Mouse (Mus musculus): ENCODE measurements around the gene Ccr6. TPM values are rescaled to one million over a fixed set of nuclear protein-coding genes. Genes with fewer than 3 reads are reported as not detected.

The Ccr6 gene
- polyA plus RNA-seq, 1 experiment from 2014 or later, result not detected

- no peak overlapping the region for H3K4me3 ChIP-seq
- no peaks in the 10 kb centered on the region for H3K9me3 ChIP-seq
- no peak overlapping the region for H3K4me2 ChIP-seq
- ATAC-seq (ENCODE audit: borderline replicate concordance, extremely low read depth, low FRiP score, low TSS enrichment), result no peak
- H3K9ac ChIP-seq, result no peak overlapping the region
- H3K36me3 ChIP-seq, result peaks cover 4% of the 10 kb centered on the region
- 89% methylated on average over 3 of the region's 3 CpGs for WGBS
- H3K27me3 ChIP-seq, result no peaks in the 10 kb centered on the region
- H3K27ac ChIP-seq, result no peak overlapping the region
- H3K4me1 ChIP-seq, result no peaks in the 10 kb centered on the region
Observed at GRCm38 (mm10) chr17:8289993-8290679, 54.3 kb downstream of the Ccr6 start.

GRCm38 (mm10) chr17:8290736-8291135, 54.9 kb downstream of the Ccr6 start:
- no peak overlapping the region for H3K4me2 ChIP-seq
- ATAC-seq (ENCODE audit: borderline replicate concordance, extremely low read depth, low FRiP score, low TSS enrichment), result no peak
- no peaks in the 10 kb centered on the region for H3K9me3 ChIP-seq
- no peak overlapping the region for H3K9ac ChIP-seq
- H3K4me1 ChIP-seq, result no peaks in the 10 kb centered on the region
- no peak overlapping the region for H3K27ac ChIP-seq
- H3K4me3 ChIP-seq, result no peak overlapping the region
- H3K27me3 ChIP-seq, result no peaks in the 10 kb centered on the region
- H3K36me3 ChIP-seq, result peaks cover 6% of the 10 kb centered on the region

GRCm38 (mm10) chr17:8295825-8296224, 60.0 kb downstream of the Ccr6 start:
- no peak for ATAC-seq (ENCODE audit: borderline replicate concordance, extremely low read depth, low FRiP score, low TSS enrichment)
- no peak overlapping the region for H3K4me3 ChIP-seq
- no peak overlapping the region for H3K9ac ChIP-seq
- no peaks in the 10 kb centered on the region for H3K9me3 ChIP-seq
- H3K36me3 ChIP-seq, result peaks cover 2% of the 10 kb centered on the region; the same call in 1 of the 2 replicates
- no peaks in the 10 kb centered on the region for H3K4me1 ChIP-seq
- no peak overlapping the region for H3K4me2 ChIP-seq
- H3K27ac ChIP-seq, result no peak overlapping the region
- no peaks in the 10 kb centered on the region for H3K27me3 ChIP-seq

GRCm38 (mm10) chr17:8296313-8296844, 60.5 kb downstream of the Ccr6 start:
- no peaks in the 10 kb centered on the region for H3K4me1 ChIP-seq
- no peak overlapping the region for H3K27ac ChIP-seq
- no peaks in the 10 kb centered on the region for H3K9me3 ChIP-seq
- no peak for ATAC-seq (ENCODE audit: borderline replicate concordance, extremely low read depth, low FRiP score, low TSS enrichment)
- H3K4me2 ChIP-seq, result no peak overlapping the region
- H3K4me3 ChIP-seq, result no peak overlapping the region
- peaks cover 2% of the 10 kb centered on the region; the same call in 1 of the 2 replicates for H3K36me3 ChIP-seq
- H3K9ac ChIP-seq, result no peak overlapping the region
- WGBS, result 85% methylated on average over 9 of the region's 9 CpGs
- H3K27me3 ChIP-seq, result no peaks in the 10 kb centered on the region

GRCm38 (mm10) chr17:8297746-8298145, 61.9 kb downstream of the Ccr6 start:
- 75% methylated on average over 5 of the region's 5 CpGs for WGBS
- no peak for ATAC-seq (ENCODE audit: borderline replicate concordance, extremely low read depth, low FRiP score, low TSS enrichment)

GRCm38 (mm10) chr17:8298281-8298680, 62.4 kb downstream of the Ccr6 start:
- Histone ChIP-seq H3K27ac (no peak overlapping the region), H3K4me1 (no peaks in the 10 kb centered on the region), H3K9ac (no peak overlapping the region), H3K4me2 (no peak overlapping the region), H3K9me3 (no peaks in the 10 kb centered on the region), H3K4me3 (no peak overlapping the region), H3K27me3 (no peaks in the 10 kb centered on the region), H3K36me3 (peaks cover 2% of the 10 kb centered on the region; the same call in 1 of the 2 replicates)
- ATAC-seq (ENCODE audit: borderline replicate concordance, extremely low read depth, low FRiP score, low TSS enrichment), result no peak
- WGBS, result 84% methylated on average over 2 of the region's 2 CpGs

More at GRCm38 (mm10) chr17:8297746-8298145, 61.9 kb downstream of the Ccr6 start:
- H3K36me3 ChIP-seq, result peaks cover 2% of the 10 kb centered on the region; the same call in 1 of the 2 replicates
- H3K9ac ChIP-seq, result no peak overlapping the region
- H3K27ac ChIP-seq, result no peak overlapping the region
- H3K4me2 ChIP-seq, result no peak overlapping the region
- no peaks in the 10 kb centered on the region for H3K9me3 ChIP-seq
- no peaks in the 10 kb centered on the region for H3K4me1 ChIP-seq
- H3K4me3 ChIP-seq, result no peak overlapping the region
- no peaks in the 10 kb centered on the region for H3K27me3 ChIP-seq

- H3K36me3 ChIP-seq, result peaks cover 2% of the 10 kb centered on the region; the same call in 1 of the 2 replicates
- no peak for ATAC-seq (ENCODE audit: borderline replicate concordance, extremely low read depth, low FRiP score, low TSS enrichment)
- no peak overlapping the region for H3K27ac ChIP-seq
- H3K4me1 ChIP-seq, result no peaks in the 10 kb centered on the region
- H3K9ac ChIP-seq, result no peak overlapping the region
- H3K27me3 ChIP-seq, result no peaks in the 10 kb centered on the region
- no peaks in the 10 kb centered on the region for H3K9me3 ChIP-seq
- no peak overlapping the region for H3K4me2 ChIP-seq
- no peak overlapping the region for H3K4me3 ChIP-seq
Observed at GRCm38 (mm10) chr17:8299524-8299923, 63.7 kb downstream of the Ccr6 start.

GRCm38 (mm10) chr17:8301515-8301914, 65.7 kb downstream of the Ccr6 start:
- H3K9me3 ChIP-seq, result no peaks in the 10 kb centered on the region
- no peak for ATAC-seq (ENCODE audit: borderline replicate concordance, extremely low read depth, low FRiP score, low TSS enrichment)
- no peaks in the 10 kb centered on the region; the same call in 1 of the 2 replicates for H3K36me3 ChIP-seq
- H3K4me1 ChIP-seq, result no peaks in the 10 kb centered on the region
- H3K9ac ChIP-seq, result no peak overlapping the region
- H3K4me3 ChIP-seq, result no peak overlapping the region
- no peak overlapping the region for H3K27ac ChIP-seq
- H3K27me3 ChIP-seq, result no peaks in the 10 kb centered on the region
- H3K4me2 ChIP-seq, result no peak overlapping the region
- 76% methylated on average over 4 of the region's 4 CpGs for WGBS

GRCm38 (mm10) chr17:8302772-8303438, 67.1 kb downstream of the Ccr6 start:
- H3K27me3 ChIP-seq, result no peaks in the 10 kb centered on the region
- no peaks in the 10 kb centered on the region for H3K4me1 ChIP-seq
- H3K27ac ChIP-seq, result no peak overlapping the region
- no peaks in the 10 kb centered on the region for H3K9me3 ChIP-seq
- H3K4me2 ChIP-seq, result no peak overlapping the region
- WGBS, result 60% methylated on average over 7 of the region's 7 CpGs
- no peak overlapping the region for H3K9ac ChIP-seq
- H3K36me3 ChIP-seq, result no peaks in the 10 kb centered on the region; the same call in 1 of the 2 replicates
- no peak for ATAC-seq (ENCODE audit: borderline replicate concordance, extremely low read depth, low FRiP score, low TSS enrichment)
- H3K4me3 ChIP-seq, result no peak overlapping the region

GRCm38 (mm10) chr17:8303671-8304070, 67.8 kb downstream of the Ccr6 start:
- Histone ChIP-seq H3K36me3 (no peaks in the 10 kb centered on the region), H3K4me2 (no peak overlapping the region), H3K9ac (no peak overlapping the region), H3K4me3 (no peak overlapping the region), H3K9me3 (no peaks in the 10 kb centered on the region), H3K4me1 (no peaks in the 10 kb centered on the region), H3K27me3 (no peaks in the 10 kb centered on the region), H3K27ac (no peak overlapping the region)
- no peak for ATAC-seq (ENCODE audit: borderline replicate concordance, extremely low read depth, low FRiP score, low TSS enrichment)
- WGBS, result 42% methylated on average over 5 of the region's 5 CpGs

GRCm38 (mm10) chr17:8305801-8306200, 70.0 kb downstream of the Ccr6 start:
- H3K36me3 ChIP-seq, result no peaks in the 10 kb centered on the region
- H3K27me3 ChIP-seq, result no peaks in the 10 kb centered on the region
- H3K9me3 ChIP-seq, result no peaks in the 10 kb centered on the region
- 16% methylated on average over 3 of the region's 3 CpGs for WGBS
- no peak overlapping the region for H3K9ac ChIP-seq
- no peak for ATAC-seq (ENCODE audit: borderline replicate concordance, extremely low read depth, low FRiP score, low TSS enrichment)
- H3K4me3 ChIP-seq, result no peak overlapping the region
- no peak overlapping the region for H3K4me2 ChIP-seq
- 0 out of 2 replicates have a peak, but pooled peaks cover 4% of the 10 kb centered on the region for H3K4me1 ChIP-seq
- peak overlapping the region; percentile 16 for H3K27ac ChIP-seq
